8 mouse cellular contexts compared by ENCODE assay signal in the genomic region with DNA sequence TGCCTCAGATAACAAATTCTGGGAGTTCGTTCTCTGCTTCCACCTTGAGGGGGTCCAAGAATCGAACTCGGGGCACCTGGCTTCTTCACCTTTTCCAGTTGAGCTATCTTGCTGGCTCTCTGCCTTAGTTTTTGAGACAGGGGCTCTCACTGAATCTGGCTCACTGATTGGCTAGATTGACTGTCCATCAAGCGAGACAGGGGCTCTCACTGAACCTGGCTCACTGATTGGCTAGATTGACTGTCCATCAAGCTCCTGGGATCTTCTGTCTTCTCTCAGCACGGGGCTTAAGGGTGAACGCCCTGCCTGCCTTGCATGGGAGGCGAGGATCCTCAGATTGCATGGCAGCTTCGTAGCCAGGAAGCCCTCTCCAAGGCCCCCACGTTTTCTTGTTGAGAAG. TPM values are rescaled to one million over a fixed set of nuclear protein-coding genes. Genes with fewer than 3 reads are reported as not detected.
DNase-seq lines count a peak whose midpoint lies in the region; ATAC-seq lines count a peak whose summit lies in the region.

No protein-coding gene starts in this region.

- DNase-seq in adrenal gland, adult (ENCODE audit: inconsistent age in 2 of 2, low spot score in 1 of 2): peak; percentile 13 to 36
- DNase-seq in adrenal gland, adult 18-20 months (ENCODE audit: low spot score in 2 of 2): no peak
- peak; percentile 67 to 68 for DNase-seq in left cerebral cortex, postnatal 14 days (ENCODE audit: low spot score in 2 of 2)
- DNase-seq in left cerebral cortex, postnatal 36 days (ENCODE audit: low spot score in 2 of 2): no peak
- peak; percentile 15 for DNase-seq in cerebellum, adult 9-10 months
- DNase-seq in induced T-regulatory cell, adult 2 months (ENCODE audit: low read depth): peak; percentile 48
- DNase-seq in naive thymus-derived CD4-positive, alpha-beta T cell, adult 2 months (ENCODE audit: low read depth): peak; percentile 28

- intact Hi-C loops in left cerebral cortex, postnatal 14 days (cut with DNase I): no loop called here
- intact Hi-C loops in left cerebral cortex, postnatal 36 days (cut with DNase I): no loop called here

- ATAC-seq in inflammation-experienced regulatory T-cells, adult 6 months: no peak

RNA-seq across cellular contexts. Expression of a gene that starts 43.8 kb away (rescaled TPM):
- 1 to 10 TPM in 1 of 2 experiments, under 1 TPM in 1; 0.80 to 1.7 TPM for total RNA-seq in adrenal gland, adult 18-20 months (2021)
- 1 to 10 TPM in 1 of 2 experiments, under 1 TPM in 1; 0.92 to 2.2 TPM for total RNA-seq in left cerebral cortex, postnatal 14 days (2021)
- total RNA-seq in left cerebral cortex, postnatal 36 days (2021): under 1 TPM; 0.54 to 0.88 TPM
- polyA plus RNA-seq in inflammation-experienced regulatory T-cells, adult 6 months (2017; shearing (Covaris generic)): not detected

RNA-seq across cellular contexts. Expression of a gene that starts 47.4 kb away (rescaled TPM):
- 1 to 10 TPM; 4.4 to 5.9 TPM for total RNA-seq in adrenal gland, adult 18-20 months (2021)
- total RNA-seq in left cerebral cortex, postnatal 14 days (2021): 1 to 10 TPM; 4.8 to 5.1 TPM
- total RNA-seq in left cerebral cortex, postnatal 36 days (2021): 1 to 10 TPM; 1.7 to 3.9 TPM
- polyA plus RNA-seq in inflammation-experienced regulatory T-cells, adult 6 months (2017; shearing (Covaris generic)): 10 to 100 TPM in 2 of 3 experiments, 1 to 10 TPM in 1; 4.5 to 17.0 (median 13.2) TPM

RNA-seq across cellular contexts. Expression of a gene that starts 54.3 kb away (rescaled TPM):
- 10 to 100 TPM; 13.7 to 13.9 TPM for total RNA-seq in adrenal gland, adult 18-20 months (2021)
- total RNA-seq in left cerebral cortex, postnatal 14 days (2021): 10 to 100 TPM; 19.9 to 22.1 TPM
- 10 to 100 TPM; 17.5 to 22.8 TPM for total RNA-seq in left cerebral cortex, postnatal 36 days (2021)
- 1 to 10 TPM; 3.5 to 5.0 (median 4.3) TPM for polyA plus RNA-seq in inflammation-experienced regulatory T-cells, adult 6 months (2017; shearing (Covaris generic))

Comparison
In these comparisons a context has a peak if more than half of its experiments do, and no peak if none do; other contexts are left out.
1. DNase-seq: peak in adrenal gland, adult (2 of 2), left cerebral cortex, postnatal 14 days (2 of 2), cerebellum, adult 9-10 months (single experiment), induced T-regulatory cell, adult 2 months (single experiment) and naive thymus-derived CD4-positive, alpha-beta T cell, adult 2 months (single experiment); none in adrenal gland, adult 18-20 months (0 of 2) and left cerebral cortex, postnatal 36 days (0 of 2).